Mouse (Mus musculus): Measurements from ENCODE around the gene Smyd3. TPM values are rescaled to one million over a fixed set of nuclear protein-coding genes. Genes with fewer than 3 reads are reported as not detected.
"Not testable (repeated sequence)": the region's sequence is repeated elsewhere in the genome, so short reads cannot be mapped to it uniquely, and the experiment has no call there.

Smyd3 gene
- polyA plus RNA-seq, 1 experiment from 2014 or later: 30.6 TPM

DNA sequence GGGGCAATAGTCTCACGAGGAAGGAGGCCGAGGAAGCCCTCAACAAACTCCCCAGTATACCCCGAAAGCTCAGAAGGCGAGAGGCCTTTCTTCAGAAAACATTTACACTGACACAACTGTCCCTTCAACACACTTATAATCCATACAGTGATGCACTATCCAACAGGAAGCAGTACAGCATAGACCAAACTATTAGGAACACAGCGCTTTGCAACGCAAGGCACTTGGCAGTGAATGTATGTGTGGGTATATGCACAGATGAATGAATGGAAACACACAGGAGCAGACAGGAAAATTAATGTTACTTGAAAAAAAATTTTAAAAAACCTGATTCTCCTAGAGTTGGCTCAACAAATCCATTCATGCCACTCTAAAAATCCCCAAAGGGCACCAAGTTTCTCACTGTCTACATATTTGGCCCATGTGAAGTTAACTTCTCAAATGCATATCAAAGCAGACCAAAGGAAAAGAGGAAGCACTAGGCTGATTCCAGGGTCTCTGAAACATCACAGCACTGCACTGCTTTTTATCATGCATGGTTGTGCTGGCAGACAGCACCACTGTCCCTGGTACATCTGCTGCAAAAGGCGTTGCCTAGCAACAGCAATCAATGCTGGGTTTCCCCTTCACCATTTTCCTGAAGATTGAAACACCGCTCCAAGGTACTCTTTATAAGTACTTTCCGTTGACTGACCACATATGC lies 191.4 kb downstream of the Smyd3 start:
- Histone ChIP-seq H3K36me3 (ENCODE audit: control insufficient read depth, insufficient read depth, low read length) (no peaks in the 10 kb centered on the region), H3K9me3 (replicated peaks; ENCODE audit: control insufficient read depth, low read length, poor library complexity, severe bottlenecking) (no peaks in the 10 kb centered on the region), H3K27me3 (ENCODE audit: control insufficient read depth, insufficient read depth, low read depth, low read length) (no peaks in the 10 kb centered on the region), H3K27ac (ENCODE audit: low read length) (peak overlapping the region; percentile 72), H3K4me2 (ENCODE audit: low read length) (peak overlapping the region; percentile 12; the same call in 1 of the 2 replicates), H3K4me3 (ENCODE audit: low read depth, low read length) (no peak overlapping the region), H3K9ac (ENCODE audit: low read depth, low read length) (no peak overlapping the region), H3K4me1 (ENCODE audit: control insufficient read depth, insufficient read depth, low read length) (peaks cover 20% of the 10 kb centered on the region)
- WGBS: 68% methylated on average over 9 of the region's 9 CpGs
- peak; percentile 92 for ATAC-seq

DNA sequence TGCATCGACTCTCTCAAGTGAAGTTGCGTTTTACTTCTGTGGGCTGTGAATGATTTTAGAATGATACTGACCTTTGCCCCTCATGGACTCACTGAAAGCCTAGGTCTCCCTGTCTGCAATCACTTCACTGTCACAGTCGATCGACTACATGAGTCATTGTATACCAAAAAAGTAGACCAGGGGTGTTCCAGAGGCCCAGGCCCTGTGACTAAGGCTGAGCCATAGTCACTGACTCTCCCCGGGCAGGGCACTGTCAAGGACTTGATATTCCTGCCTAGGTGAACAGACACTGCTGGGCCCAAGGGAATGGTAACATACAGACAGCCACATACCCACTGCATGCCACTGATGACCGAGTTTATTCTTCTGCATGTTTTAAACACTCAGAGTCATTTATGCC lies 193.6 kb downstream of the Smyd3 start:
- Histone ChIP-seq H3K36me3 (ENCODE audit: control insufficient read depth, insufficient read depth, low read length) (no peaks in the 10 kb centered on the region), H3K4me1 (ENCODE audit: control insufficient read depth, insufficient read depth, low read length) (peaks cover 20% of the 10 kb centered on the region), H3K27me3 (ENCODE audit: control insufficient read depth, insufficient read depth, low read depth, low read length) (no peaks in the 10 kb centered on the region), H3K4me3 (ENCODE audit: low read depth, low read length) (no peak overlapping the region), H3K9me3 (replicated peaks; ENCODE audit: control insufficient read depth, low read length, poor library complexity, severe bottlenecking) (no peaks in the 10 kb centered on the region), H3K9ac (ENCODE audit: low read depth, low read length) (no peak overlapping the region), H3K4me2 (ENCODE audit: low read length) (no peak overlapping the region), H3K27ac (ENCODE audit: low read length) (no peak overlapping the region)
- ATAC-seq: no peak
- WGBS: 86% methylated on average over 6 of the region's 6 CpGs

DNA sequence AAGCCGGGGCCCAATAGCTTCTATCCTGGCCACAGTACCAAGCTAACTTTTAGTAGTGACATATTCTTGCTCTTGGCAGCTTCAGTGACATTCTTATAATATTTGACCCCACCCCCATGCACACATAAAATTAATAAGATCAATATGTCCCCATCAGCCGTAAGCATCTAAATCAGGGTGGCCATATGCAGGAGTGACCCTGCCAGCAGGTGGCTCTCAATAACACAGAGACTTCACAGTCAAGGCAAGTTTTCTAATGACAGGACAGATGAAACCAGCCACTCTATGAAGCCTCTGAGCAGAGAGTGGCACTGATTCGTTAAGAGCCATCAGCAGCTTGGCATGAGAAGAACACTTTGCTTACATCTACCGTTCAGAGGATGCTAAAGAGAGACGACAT lies 204.2 kb downstream of the Smyd3 start:
- Histone ChIP-seq H3K4me2 (ENCODE audit: low read length) (no peak overlapping the region), H3K27ac (ENCODE audit: low read length) (no peak overlapping the region), H3K4me1 (ENCODE audit: control insufficient read depth, insufficient read depth, low read length) (no peaks in the 10 kb centered on the region), H3K9me3 (replicated peaks; ENCODE audit: control insufficient read depth, low read length, poor library complexity, severe bottlenecking) (no peaks in the 10 kb centered on the region), H3K36me3 (ENCODE audit: control insufficient read depth, insufficient read depth, low read length) (no peaks in the 10 kb centered on the region), H3K4me3 (ENCODE audit: low read depth, low read length) (no peak overlapping the region), H3K27me3 (ENCODE audit: control insufficient read depth, insufficient read depth, low read depth, low read length) (no peaks in the 10 kb centered on the region), H3K9ac (ENCODE audit: low read depth, low read length) (no peak overlapping the region)
- ATAC-seq: no peak
- 83% methylated on average over 5 of the region's 5 CpGs for WGBS

DNA sequence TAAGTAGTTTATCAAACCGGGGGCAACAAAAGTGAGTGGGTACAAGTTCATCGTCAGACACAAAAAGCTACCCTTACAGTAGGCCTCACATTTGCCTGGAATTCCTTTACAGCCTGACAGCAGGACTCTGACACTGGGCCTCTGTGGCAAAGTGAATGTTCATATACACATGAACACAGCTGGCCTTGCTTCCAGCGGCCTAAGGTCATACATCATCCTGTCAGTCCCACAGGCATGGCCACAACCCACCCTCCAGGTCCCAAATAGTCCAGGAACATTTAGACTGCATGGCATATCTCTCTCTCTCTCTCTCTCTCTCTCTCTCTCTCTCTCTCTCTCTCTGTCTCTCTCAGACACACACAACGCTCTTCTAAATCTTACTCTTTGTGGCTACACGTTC lies 208.4 kb downstream of the Smyd3 start:
- no peak overlapping the region for H3K4me3 ChIP-seq (ENCODE audit: low read depth, low read length)
- no peak overlapping the region for H3K27ac ChIP-seq (ENCODE audit: low read length)
- no peaks in the 10 kb centered on the region for H3K9me3 ChIP-seq (replicated peaks; ENCODE audit: control insufficient read depth, low read length, poor library complexity, severe bottlenecking)
- H3K4me1 ChIP-seq (ENCODE audit: control insufficient read depth, insufficient read depth, low read length): no peaks in the 10 kb centered on the region
- H3K27me3 ChIP-seq (ENCODE audit: control insufficient read depth, insufficient read depth, low read depth, low read length): no peaks in the 10 kb centered on the region
- no peak overlapping the region for H3K9ac ChIP-seq (ENCODE audit: low read depth, low read length)
- H3K4me2 ChIP-seq (ENCODE audit: low read length): no peak overlapping the region
- no peaks in the 10 kb centered on the region for H3K36me3 ChIP-seq (ENCODE audit: control insufficient read depth, insufficient read depth, low read length)
- no peak for ATAC-seq
- WGBS: 74% methylated on average over 5 of the region's 5 CpGs

DNA sequence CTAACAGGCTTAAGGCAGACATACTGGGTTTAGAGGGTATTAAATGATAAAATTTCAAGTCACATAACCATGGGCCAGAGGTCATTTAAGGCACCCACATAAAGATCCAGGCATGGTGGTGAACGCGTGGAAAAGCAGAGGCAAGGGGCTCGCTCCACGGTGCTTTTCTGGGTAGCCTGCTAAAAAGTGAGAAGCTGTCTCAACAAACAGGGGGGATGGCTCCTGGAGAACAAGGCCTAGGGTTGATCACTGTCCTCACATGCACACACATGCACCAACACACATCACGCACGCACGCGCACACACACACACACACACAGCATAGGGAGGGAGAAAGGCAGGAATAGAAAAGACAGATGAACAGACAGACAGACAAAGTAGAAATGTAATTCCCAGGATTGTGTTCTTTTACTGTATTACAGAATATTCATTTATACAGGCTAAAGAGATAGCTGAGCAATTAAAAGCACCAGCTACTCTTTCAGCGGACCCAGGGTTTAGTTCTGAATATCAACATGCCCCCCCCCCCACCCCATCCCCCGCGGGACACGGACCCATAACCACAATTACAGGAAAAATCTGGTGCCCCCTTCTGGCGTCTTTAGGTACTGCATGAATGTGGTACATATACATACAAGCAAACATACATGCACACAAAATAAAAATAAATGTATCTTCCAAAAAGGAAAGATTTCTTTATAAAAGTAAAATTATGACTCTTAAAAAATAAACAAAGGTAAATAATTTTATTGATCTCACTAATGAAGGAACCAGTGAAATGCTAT lies 215.2 kb downstream of the Smyd3 start:
- WGBS: 87% methylated on average over 13 of the region's 13 CpGs
- H3K9me3 ChIP-seq (replicated peaks; ENCODE audit: control insufficient read depth, low read length, poor library complexity, severe bottlenecking): no peaks in the 10 kb centered on the region
- H3K4me1 ChIP-seq (ENCODE audit: control insufficient read depth, insufficient read depth, low read length): no peaks in the 10 kb centered on the region
- H3K4me2 ChIP-seq (ENCODE audit: low read length): no peak overlapping the region
- no peaks in the 10 kb centered on the region for H3K27me3 ChIP-seq (ENCODE audit: control insufficient read depth, insufficient read depth, low read depth, low read length)
- H3K9ac ChIP-seq (ENCODE audit: low read depth, low read length): no peak overlapping the region
- H3K4me3 ChIP-seq (ENCODE audit: low read depth, low read length): no peak overlapping the region
- no peak overlapping the region for H3K27ac ChIP-seq (ENCODE audit: low read length)
- ATAC-seq: no peak
- no peaks in the 10 kb centered on the region for H3K36me3 ChIP-seq (ENCODE audit: control insufficient read depth, insufficient read depth, low read length)

DNA sequence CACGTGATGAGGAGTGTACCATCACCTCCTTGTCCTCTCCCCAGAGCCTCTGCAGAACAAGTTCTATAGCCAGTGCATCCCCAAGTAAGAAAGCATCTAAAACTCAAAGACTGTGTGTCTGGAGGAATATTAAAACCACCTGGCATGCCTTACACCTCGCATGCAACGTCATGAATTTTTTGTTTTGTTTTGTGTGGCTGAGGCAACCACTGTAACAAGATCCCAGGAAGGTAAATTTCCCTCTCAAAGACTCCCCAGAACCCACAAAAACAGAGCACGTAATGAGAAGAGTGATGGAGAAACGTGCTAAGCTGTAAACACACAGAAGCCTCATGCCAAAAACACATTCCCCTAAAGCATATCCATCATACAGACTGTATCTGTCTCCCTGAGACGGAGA lies 222.2 kb downstream of the Smyd3 start:
- H3K36me3 ChIP-seq (ENCODE audit: control insufficient read depth, insufficient read depth, low read length): no peaks in the 10 kb centered on the region
- no peaks in the 10 kb centered on the region for H3K4me1 ChIP-seq (ENCODE audit: control insufficient read depth, insufficient read depth, low read length)
- no peak overlapping the region for H3K9ac ChIP-seq (ENCODE audit: low read depth, low read length)
- 85% methylated on average over 6 of the region's 6 CpGs for WGBS
- H3K27ac ChIP-seq (ENCODE audit: low read length): no peak overlapping the region
- no peaks in the 10 kb centered on the region for H3K9me3 ChIP-seq (replicated peaks; ENCODE audit: control insufficient read depth, low read length, poor library complexity, severe bottlenecking)
- H3K27me3 ChIP-seq (ENCODE audit: control insufficient read depth, insufficient read depth, low read depth, low read length): no peaks in the 10 kb centered on the region
- no peak overlapping the region for H3K4me3 ChIP-seq (ENCODE audit: low read depth, low read length)
- no peak overlapping the region for H3K4me2 ChIP-seq (ENCODE audit: low read length)
- no peak for ATAC-seq

DNA sequence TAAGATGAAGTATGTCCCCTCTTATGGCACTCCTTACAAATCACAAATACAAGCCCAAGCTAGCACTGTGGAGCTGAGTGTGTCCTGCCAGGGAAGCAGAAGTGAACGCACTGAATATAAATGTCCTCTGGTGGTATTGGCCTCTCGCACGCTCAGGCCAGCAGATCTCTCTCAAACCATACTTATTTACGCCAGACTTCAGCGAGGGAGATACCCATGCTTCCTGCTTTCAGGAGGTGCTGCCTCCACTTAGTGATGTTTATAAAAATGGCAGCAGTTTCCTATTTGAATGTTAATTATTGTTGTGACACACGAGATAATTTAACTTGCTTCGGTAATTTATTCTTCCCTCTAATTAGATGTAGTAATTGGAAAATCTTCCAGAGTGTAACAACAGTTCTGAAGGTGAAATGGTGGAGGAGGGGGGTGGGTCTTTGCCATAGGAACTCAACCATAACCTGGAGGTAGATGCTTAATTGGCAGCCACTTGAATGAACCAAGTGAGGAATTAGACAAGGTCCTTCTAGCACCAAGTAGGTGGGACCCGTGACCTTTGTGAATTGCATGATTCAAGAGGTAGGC lies 224.0 kb downstream of the Smyd3 start:
- Histone ChIP-seq H3K4me2 (ENCODE audit: low read length) (no peak overlapping the region), H3K27me3 (ENCODE audit: control insufficient read depth, insufficient read depth, low read depth, low read length) (no peaks in the 10 kb centered on the region), H3K4me1 (ENCODE audit: control insufficient read depth, insufficient read depth, low read length) (no peaks in the 10 kb centered on the region), H3K9ac (ENCODE audit: low read depth, low read length) (no peak overlapping the region), H3K9me3 (replicated peaks; ENCODE audit: control insufficient read depth, low read length, poor library complexity, severe bottlenecking) (no peaks in the 10 kb centered on the region), H3K36me3 (ENCODE audit: control insufficient read depth, insufficient read depth, low read length) (no peaks in the 10 kb centered on the region), H3K27ac (ENCODE audit: low read length) (no peak overlapping the region), H3K4me3 (ENCODE audit: low read depth, low read length) (no peak overlapping the region)
- 78% methylated on average over 8 of the region's 8 CpGs for WGBS
- no peak for ATAC-seq

DNA sequence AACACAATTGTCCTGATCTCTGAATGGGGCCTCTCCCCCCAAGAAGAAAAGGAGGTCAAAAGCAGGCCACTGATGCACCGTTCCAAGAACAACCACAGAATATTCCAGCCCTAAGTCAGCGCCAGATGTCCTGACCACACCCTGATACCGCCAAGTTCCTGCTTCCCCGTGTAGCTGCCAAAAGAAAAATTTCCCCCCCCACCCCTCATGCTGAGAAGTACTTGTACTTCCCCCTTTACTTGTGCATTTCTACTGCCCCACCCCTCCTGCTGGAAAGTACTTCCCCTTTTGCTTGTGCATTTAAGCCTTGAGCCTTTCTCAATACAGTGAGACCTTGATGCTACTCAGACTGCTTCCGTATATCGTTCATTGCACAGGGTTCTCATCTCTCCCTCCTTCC lies 227.7 kb downstream of the Smyd3 start:
- not testable (repeated sequence) for ATAC-seq; H3K27me3 ChIP-seq (ENCODE audit: control insufficient read depth, insufficient read depth, low read depth, low read length); H3K4me3 ChIP-seq (ENCODE audit: low read depth, low read length); H3K4me1 ChIP-seq (ENCODE audit: control insufficient read depth, insufficient read depth, low read length); H3K27ac ChIP-seq (ENCODE audit: low read length); H3K36me3 ChIP-seq (ENCODE audit: control insufficient read depth, insufficient read depth, low read length); H3K4me2 ChIP-seq (ENCODE audit: low read length); H3K9ac ChIP-seq (ENCODE audit: low read depth, low read length); H3K9me3 ChIP-seq (replicated peaks; ENCODE audit: control insufficient read depth, low read length, poor library complexity, severe bottlenecking)
- 86% methylated on average over 6 of the region's 6 CpGs for WGBS

DNA sequence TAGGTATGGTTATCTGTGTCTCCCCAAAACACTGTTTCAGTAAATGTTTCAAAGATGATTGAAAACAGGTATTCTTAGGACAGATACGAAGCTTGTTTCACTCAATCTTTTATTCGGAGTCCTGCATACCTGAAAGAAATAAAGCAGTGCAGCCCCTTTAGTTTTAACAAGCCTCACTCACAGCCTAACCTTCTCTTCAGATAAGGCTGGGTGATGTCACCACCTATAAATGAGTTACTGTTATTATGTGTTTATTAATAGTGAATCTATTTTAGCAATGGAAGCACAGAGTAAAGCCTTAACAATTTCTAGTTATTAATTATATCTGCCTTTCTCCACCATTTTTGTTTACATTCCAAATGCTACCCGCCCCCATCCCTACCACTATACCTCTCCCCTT lies 228.1 kb downstream of the Smyd3 start:
- no peak overlapping the region for H3K4me2 ChIP-seq (ENCODE audit: low read length)
- no peaks in the 10 kb centered on the region for H3K36me3 ChIP-seq (ENCODE audit: control insufficient read depth, insufficient read depth, low read length)
- 95% methylated on average over 3 of the region's 3 CpGs for WGBS
- no peak overlapping the region for H3K4me3 ChIP-seq (ENCODE audit: low read depth, low read length)
- no peak overlapping the region for H3K9ac ChIP-seq (ENCODE audit: low read depth, low read length)
- H3K9me3 ChIP-seq (replicated peaks; ENCODE audit: control insufficient read depth, low read length, poor library complexity, severe bottlenecking): no peaks in the 10 kb centered on the region
- H3K27me3 ChIP-seq (ENCODE audit: control insufficient read depth, insufficient read depth, low read depth, low read length): no peaks in the 10 kb centered on the region
- H3K4me1 ChIP-seq (ENCODE audit: control insufficient read depth, insufficient read depth, low read length): no peaks in the 10 kb centered on the region
- H3K27ac ChIP-seq (ENCODE audit: low read length): no peak overlapping the region
- no peak for ATAC-seq

Data from midbrain, embryonic 16.5 days (tissue).